Mouse (Mus musculus) gastrocnemius, adult 2 months (tissue): ENCODE measurements around the gene Cd52. TPM values are rescaled to one million over a fixed set of nuclear protein-coding genes. Genes with fewer than 3 reads are reported as not detected.

Experiments
- DNase-seq: peaks from one replicate; pipeline ENCODE4 v3.0.0; 2022
- H3K27ac ChIP-seq: fragments of 200-600 bp; 2 replicates; pipeline ENCODE4 v1.8.1; 2022; ENCODE audit warnings: mild to moderate bottlenecking
- H3K4me3 ChIP-seq: fragments of 200-600 bp; 2 replicates; pipeline ENCODE4 v1.8.1; 2022; ENCODE audit warnings: mild to moderate bottlenecking, moderate library complexity
- CTCF ChIP-seq: fragments of 200-600 bp; IDR thresholded peaks from 2 replicates; pipeline ENCODE4 v1.8.1; 2022; ENCODE audit warnings: antibody characterized with exemption, mild to moderate bottlenecking, moderate library complexity
- intact Hi-C: fragments of 180-260 bp; cut with DNase I; formaldehyde crosslinking; loops from one replicate; pipeline ENCODE4 v1.15.1; 2025
- total RNA-seq, 2 experiments: library from RNA; stranded (reverse); gene quantifications; 2 replicates each; pipeline ENCODE4 v1.2.3; 2021

Gene Cd52
- total RNA-seq, 2 experiments from 2014 or later: 0.71 TPM; not detected in 1

DNA sequence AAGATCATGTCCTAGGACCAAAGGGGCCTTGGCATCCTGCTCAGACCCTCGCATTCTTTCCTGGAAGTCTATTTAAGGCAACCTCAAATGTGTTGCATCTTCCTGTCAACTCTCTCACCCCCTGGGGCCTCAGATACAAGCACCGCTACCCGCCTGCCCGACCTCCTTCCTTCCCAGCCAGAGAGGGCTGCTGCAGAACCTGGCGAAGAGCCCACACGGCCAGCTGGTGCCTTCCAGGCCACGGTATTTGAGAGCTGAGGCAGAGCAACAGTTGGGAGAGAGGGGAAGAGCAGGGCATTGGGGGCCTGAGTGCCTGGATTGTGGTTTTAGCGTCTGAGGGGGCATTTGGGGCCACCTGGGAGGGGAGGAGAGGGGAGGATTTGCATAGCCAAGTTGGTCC lies 42.3 kb downstream of the Cd52 start:
- peak; percentile 48 for DNase-seq
- H3K27ac ChIP-seq: no peak overlapping the region
- no peak for TF ChIP-seq CTCF
- H3K4me3 ChIP-seq: no peak overlapping the region
- intact Hi-C loops: no loop called here

DNA sequence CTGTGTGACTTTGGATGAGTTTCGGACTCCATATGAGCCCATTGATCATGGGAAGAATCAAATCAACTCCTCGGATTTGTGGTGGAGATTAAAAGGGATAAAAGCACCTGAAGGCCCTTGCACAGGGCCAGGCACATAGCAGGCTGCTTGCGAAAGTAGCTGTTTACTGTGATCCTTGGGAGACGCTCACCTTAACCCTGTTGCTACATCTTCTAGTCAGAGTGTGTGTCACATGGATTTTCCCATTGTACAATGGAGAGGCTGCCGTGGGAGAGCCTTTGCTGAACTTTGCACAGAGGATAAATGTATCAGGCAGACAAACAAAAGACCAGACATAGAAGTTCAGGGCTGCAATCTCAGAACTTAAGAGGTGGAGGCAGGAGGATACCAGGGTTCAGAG lies 43.0 kb downstream of the Cd52 start:
- intact Hi-C loops: no loop called here
- Histone ChIP-seq H3K4me3 (no peak overlapping the region), H3K27ac (no peak overlapping the region)
- no peak for DNase-seq
- no peak for TF ChIP-seq CTCF

DNA sequence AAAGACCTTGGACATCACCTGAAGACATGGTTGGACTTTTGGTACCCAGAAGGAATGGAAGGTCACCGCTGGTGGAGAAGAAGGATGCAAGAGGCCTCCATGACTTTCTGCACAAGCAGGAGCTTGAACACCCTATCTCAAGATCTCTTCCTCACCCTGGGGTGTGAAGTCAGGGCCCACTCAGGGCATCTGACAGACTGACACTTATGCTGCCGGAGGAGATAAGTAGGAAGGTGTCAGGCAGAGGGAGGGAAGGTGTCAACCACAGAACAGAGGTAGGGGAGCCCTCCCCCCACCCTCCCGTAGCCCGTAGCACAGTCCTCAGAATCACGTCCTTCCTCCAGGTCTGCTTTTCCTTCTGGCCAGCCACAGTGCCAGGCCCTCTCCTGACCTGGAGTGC lies 47.2 kb downstream of the Cd52 start:
- no peak for TF ChIP-seq CTCF

DNA sequence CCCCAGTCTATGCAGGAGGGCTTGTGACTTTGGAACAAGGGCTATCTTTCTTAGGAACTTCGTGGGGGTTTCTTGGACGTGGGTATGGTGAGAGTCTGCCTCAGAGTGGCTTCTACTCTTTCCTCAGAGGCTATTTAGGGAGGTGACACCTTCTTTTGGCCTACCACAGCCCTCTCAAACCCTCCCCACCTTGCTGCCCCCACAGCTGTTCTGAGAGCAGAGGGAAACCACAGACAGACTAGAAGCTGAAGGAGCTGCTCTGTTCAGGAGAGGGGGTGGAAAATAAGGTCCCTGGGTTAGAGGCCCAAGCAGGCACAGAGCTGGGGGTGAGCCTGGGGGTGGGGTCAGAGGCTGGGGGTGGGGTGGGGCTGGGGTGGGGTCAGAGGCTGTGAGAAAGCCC lies 51.8 kb downstream of the Cd52 start:
- no peak for TF ChIP-seq CTCF
- intact Hi-C loops: no loop called here
- DNase-seq: no peak
- Histone ChIP-seq H3K27ac (no peak overlapping the region), H3K4me3 (no peak overlapping the region)

More for the DNA sequence above, 47.2 kb downstream of the Cd52 start:
- Histone ChIP-seq H3K4me3 (no peak overlapping the region), H3K27ac (no peak overlapping the region)
- intact Hi-C loops: no loop called here
- no peak for DNase-seq

DNA sequence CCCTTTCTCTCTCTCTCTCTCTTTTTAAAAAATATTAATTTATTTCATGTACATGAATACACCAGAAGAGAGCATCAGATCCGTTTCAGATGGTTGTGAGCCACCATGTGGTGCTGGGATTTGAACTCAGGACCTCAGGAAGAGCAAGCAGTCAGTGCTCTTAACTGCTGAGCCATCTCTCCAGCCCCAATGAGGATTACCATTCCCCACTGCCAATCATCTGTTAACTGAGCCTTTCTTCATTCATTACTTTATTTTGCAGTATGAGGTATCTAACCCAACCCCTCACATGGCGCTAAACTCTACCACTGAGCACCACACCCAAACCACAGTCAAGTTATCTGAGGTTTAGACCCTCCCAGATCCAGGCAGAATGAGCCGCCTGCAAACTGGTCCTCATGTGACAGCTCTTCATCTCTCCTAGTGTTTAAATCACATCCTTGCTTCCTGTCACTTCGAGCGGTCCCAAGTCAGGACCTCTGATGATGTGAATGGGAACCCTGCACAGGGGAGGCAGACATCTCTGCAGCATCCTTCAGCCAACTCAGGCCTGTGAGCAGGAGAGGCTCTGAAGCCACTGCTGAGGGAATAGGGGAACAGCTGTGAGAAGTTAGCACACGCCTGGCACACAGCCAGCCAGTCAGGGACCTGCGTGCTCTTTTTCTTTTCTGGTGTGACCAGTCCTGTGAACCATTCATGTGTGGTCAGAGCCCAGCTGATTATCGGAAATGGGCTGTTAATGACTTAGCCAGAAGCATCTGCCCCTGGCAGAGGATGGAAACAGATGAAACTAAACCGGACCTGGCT lies 53.4 kb downstream of the Cd52 start:
- TF ChIP-seq CTCF: no peak
- no peak overlapping the region for H3K4me3 ChIP-seq
- intact Hi-C loops: no loop called here
- peak; percentile 45 for DNase-seq
- no peak overlapping the region for H3K27ac ChIP-seq

DNA sequence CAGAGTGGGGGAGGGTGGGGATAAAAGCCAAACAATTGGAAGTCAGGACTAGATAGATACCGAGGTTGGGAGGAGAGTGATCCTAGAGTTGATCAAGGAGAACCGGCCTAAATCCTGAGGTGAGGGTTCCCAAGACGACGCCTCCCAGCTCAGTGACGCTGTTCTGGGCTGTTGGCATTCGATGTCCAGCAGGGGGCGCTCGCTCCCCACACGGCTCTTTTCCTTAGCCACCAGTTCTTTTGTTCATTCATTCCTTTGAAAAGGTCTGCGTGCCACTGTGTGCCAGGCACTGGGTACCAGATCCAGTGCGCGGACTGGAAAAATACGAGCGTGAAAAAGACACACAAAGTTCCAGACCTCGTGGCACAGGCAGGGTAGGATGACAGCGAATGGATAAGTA lies 58.9 kb downstream of the Cd52 start:
- peak; percentile 98 for TF ChIP-seq CTCF
- DNase-seq: peak; percentile 67
- Histone ChIP-seq H3K27ac (no peak overlapping the region), H3K4me3 (no peak overlapping the region)
- intact Hi-C loops: loop anchor here (2.0 to 10.0 kb wide), 3 partner anchors 41 to 259 kb away; no protein-coding TSS in a partner anchor

Other genes with a start within 250 kb of the Cd52 start
- 1 to 10 TPM; 3.5 to 4.8 TPM for gene Rps6ka1, start 207.3 kb downstream of the Cd52 start, total RNA-seq
- 10 to 100 TPM; 28.0 to 53.8 TPM for gene Hmgn2, start 126.4 kb downstream of the Cd52 start, total RNA-seq
- gene Dhdds, start 94.2 kb downstream of the Cd52 start, total RNA-seq: 10 to 100 TPM; 10.8 to 11.6 TPM
- under 1 TPM; 0.08 to 0.28 TPM for gene Lin28a, start 76.2 kb downstream of the Cd52 start, total RNA-seq
- gene Zfp683, start 41.2 kb downstream of the Cd52 start, total RNA-seq: not detected
- not detected for gene Crybg2, start 34.3 kb downstream of the Cd52 start, total RNA-seq
- gene Ubxn11, start 7.5 kb upstream of the Cd52 start, total RNA-seq: 1 to 10 TPM in 1 of 2 experiments, under 1 TPM in 1; 0.71 to 1.9 TPM
- gene Sh3bgrl3, start 33.7 kb upstream of the Cd52 start, total RNA-seq: 10 to 100 TPM; 12.2 to 27.1 TPM
- gene Cep85, start 92.0 kb upstream of the Cd52 start, total RNA-seq: 10 to 100 TPM; 60.1 to 73.8 TPM
- not detected for gene Gm7534, start 107.9 kb upstream of the Cd52 start, total RNA-seq
- 1 to 10 TPM; 1.6 to 2.1 TPM for gene Catsper4, start 132.3 kb upstream of the Cd52 start, total RNA-seq
- 10 to 100 TPM; 26.3 to 53.5 TPM for gene Cnksr1, start 143.3 kb upstream of the Cd52 start, total RNA-seq
- under 1 TPM in 1 of 2 experiments, not detected in 1; 0.26 TPM for gene E130218I03Rik, start 148.6 kb upstream of the Cd52 start, total RNA-seq
- gene Zfp593, start 150.5 kb upstream of the Cd52 start, total RNA-seq: 1 to 10 TPM; 4.8 to 6.4 TPM
- gene Gm30191, start 151.9 kb upstream of the Cd52 start, total RNA-seq: not detected
- 1 to 10 TPM; 1.7 to 3.1 TPM for gene Grrp1, start 159.0 kb upstream of the Cd52 start, total RNA-seq
- gene Pdik1l, start 192.8 kb upstream of the Cd52 start, total RNA-seq: 1 to 10 TPM; 3.2 TPM
- gene Trim63, start 220.0 kb upstream of the Cd52 start, total RNA-seq: 100 to 1,000 TPM; 250 to 325 TPM
- 10 to 100 TPM in 1 of 2 experiments, 1 to 10 TPM in 1; 4.4 to 25.8 TPM for gene Slc30a2, start 248.1 kb upstream of the Cd52 start, total RNA-seq